Mouse (Mus musculus) C2C12 (cell line): ENCODE results near the gene Atp13a1. TPM values are rescaled to one million over a fixed set of nuclear protein-coding genes. Genes with fewer than 3 reads are reported as not detected.

Experiments
- H3K27me3 ChIP-seq: one replicate; pipeline ENCODE4 v1.6.1; 2011; ENCODE audit not compliant: control insufficient read depth, insufficient read depth, insufficient read length
- H3K36me3 ChIP-seq: one replicate; pipeline ENCODE4 v1.6.1; 2011; ENCODE audit not compliant: control insufficient read depth, insufficient read depth
- H3K4me3 ChIP-seq: one replicate; pipeline ENCODE4 v1.5.1; 2011; ENCODE audit warnings: mild to moderate bottlenecking, control low read depth; ENCODE audit not compliant: poor library complexity, insufficient read depth, severe bottlenecking
- H3K79me2 ChIP-seq: one replicate; pipeline ENCODE4 v1.6.1; 2011; ENCODE audit not compliant: control insufficient read depth, insufficient read depth
- H3K79me3 ChIP-seq: one replicate; pipeline ENCODE4 v1.6.1; 2011; ENCODE audit warnings: low read depth, control low read depth
- H3ac ChIP-seq: one replicate; pipeline ENCODE3; 2011; ENCODE audit warnings: low read depth; ENCODE audit not compliant: control insufficient read depth, insufficient read length
- CEBPB ChIP-seq: IDR thresholded peaks from one replicate; pipeline ENCODE4 v1.6.1; 2011; ENCODE audit warnings: low read depth, mild to moderate bottlenecking, control low read depth, moderate library complexity
- CTCF ChIP-seq: IDR thresholded peaks from one replicate; pipeline ENCODE4 v1.5.1; 2011; ENCODE audit not compliant: control insufficient read depth, insufficient read depth, insufficient read length
- FOSL1 ChIP-seq: IDR thresholded peaks from one replicate; pipeline ENCODE4 v1.8.0; 2011; ENCODE audit warnings: mild to moderate bottlenecking, low read length; ENCODE audit not compliant: poor library complexity, insufficient read depth, severe bottlenecking
- MAX ChIP-seq: IDR thresholded peaks from one replicate; pipeline ENCODE4 v1.6.1; 2011; ENCODE audit warnings: mild to moderate bottlenecking, control low read depth
- MYOD1 ChIP-seq: IDR thresholded peaks from one replicate; pipeline ENCODE4 v1.6.1; 2011; ENCODE audit warnings: low read depth; ENCODE audit not compliant: control insufficient read depth, insufficient read length
- MYOG ChIP-seq: IDR thresholded peaks from one replicate; pipeline ENCODE4 v1.6.1; 2011; ENCODE audit not compliant: control insufficient read depth, insufficient read length; ENCODE audit errors: extremely low read depth
- USF1 ChIP-seq: IDR thresholded peaks from one replicate; pipeline ENCODE4 v1.6.1; 2011; ENCODE audit warnings: low read depth, mild to moderate bottlenecking, control low read depth, moderate library complexity
- polyA plus RNA-seq: library from polyadenylated mRNA; unstranded; fragments of >200 nt; fragmentation: generic; extraction: Trizol; gene quantifications from one replicate; pipeline ENCODE4 v1.2.1, GENCODE M21; 2012; ENCODE audit warnings: missing spikeins

Atp13a1 gene
- polyA plus RNA-seq, 1 experiment = 36.2 TPM

GRCm38 (mm10) chr8:69815396-69815795 is 24.4 kb downstream of the Atp13a1 start:
- Histone ChIP-seq H3K27me3 (no peaks in the 10 kb centered on the region), H3K79me3 (no peaks in the 10 kb centered on the region), H3K79me2 (no peaks in the 10 kb centered on the region), H3K4me3 (no peak overlapping the region), H3K36me3 (peaks cover 27% of the 10 kb centered on the region), H3ac (no peak overlapping the region)
- TF ChIP-seq USF1 (no peak), MYOD1 (no peak)

GRCm38 (mm10) chr8:69820466-69820865 is 29.5 kb downstream of the Atp13a1 start:
- TF ChIP-seq MAX (no peak), MYOD1 (no peak), MYOG (no peak), USF1 (no peak), CTCF (no peak), FOSL1 (no peak), CEBPB (no peak)
- Histone ChIP-seq H3K79me3 (no peaks in the 10 kb centered on the region), H3K36me3 (peaks cover 21% of the 10 kb centered on the region), H3K27me3 (no peaks in the 10 kb centered on the region), H3K79me2 (no peaks in the 10 kb centered on the region), H3ac (no peak overlapping the region), H3K4me3 (no peak overlapping the region)

- Histone ChIP-seq H3K27me3 (no peaks in the 10 kb centered on the region), H3K36me3 (peaks cover 15% of the 10 kb centered on the region)
- TF ChIP-seq MYOD1 = no peak
- TF ChIP-seq MYOG = no peak
- no peak for TF ChIP-seq USF1
- no peak for TF ChIP-seq CTCF
- TF ChIP-seq MAX = no peak
- TF ChIP-seq CEBPB = no peak
- no peak for TF ChIP-seq FOSL1
Measured at GRCm38 (mm10) chr8:69821971-69822385, 31.0 kb downstream of the Atp13a1 start.

GRCm38 (mm10) chr8:69822386-69823191 is 31.6 kb downstream of the Atp13a1 start, which contains the start of gene Lpar2:
Gene Lpar2 (plus strand): TSS chr8:69822429.
- H3K4me3 ChIP-seq = peak within 1 kb of the TSS; percentile 25
- H3K79me3 ChIP-seq = no peaks in the 10 kb centered on the region
- TF ChIP-seq MYOD1 (no peak), MAX (no peak), CEBPB (no peak), MYOG (no peak), FOSL1 (no peak)
- peaks cover 10% of the 10 kb centered on the region for H3K36me3 ChIP-seq
- H3ac ChIP-seq = peak within 1 kb of the TSS; percentile 39
- no peaks in the 10 kb centered on the region for H3K27me3 ChIP-seq
- H3K79me2 ChIP-seq = no peaks in the 10 kb centered on the region

More at GRCm38 (mm10) chr8:69821971-69822385, 31.0 kb downstream of the Atp13a1 start:
- Histone ChIP-seq H3ac (peak overlapping the region; percentile 36), H3K79me3 (no peaks in the 10 kb centered on the region), H3K4me3 (peak overlapping the region; percentile 25), H3K79me2 (no peaks in the 10 kb centered on the region)

GRCm38 (mm10) chr8:69826371-69826770 is 35.4 kb downstream of the Atp13a1 start:
- TF ChIP-seq MAX (no peak), FOSL1 (no peak), USF1 (no peak), MYOG (no peak), MYOD1 (no peak), CEBPB (no peak), CTCF (no peak)
- H3K79me2 ChIP-seq = no peaks in the 10 kb centered on the region
- H3K27me3 ChIP-seq = no peaks in the 10 kb centered on the region
- no peaks in the 10 kb centered on the region for H3K79me3 ChIP-seq
- H3K36me3 ChIP-seq = peaks cover 3% of the 10 kb centered on the region
- no peak overlapping the region for H3K4me3 ChIP-seq
- no peak overlapping the region for H3ac ChIP-seq

- Histone ChIP-seq H3K4me3 (peak within 1 kb of the TSS; percentile 40), H3K79me3 (no peaks in the 10 kb centered on the region), H3K79me2 (no peaks in the 10 kb centered on the region), H3K36me3 (no peaks in the 10 kb centered on the region), H3ac (peak within 1 kb of the TSS; percentile 63), H3K27me3 (no peaks in the 10 kb centered on the region)
- TF ChIP-seq CTCF = peak; percentile 5
- TF ChIP-seq MYOG = no peak
Measured at GRCm38 (mm10) chr8:69832298-69832853, 41.4 kb downstream of the Atp13a1 start, which contains the start of gene Pbx4. Gene Pbx4 (plus strand): TSS chr8:69832491.
